Mouse (Mus musculus) right cerebral cortex, postnatal 10 days (tissue): ENCODE data around the gene Amhr2.

Experiments used
- DNase-seq, 2 experiments: peaks; one replicate each; pipeline ENCODE4 v3.0.0; 2021; ENCODE audit warnings: low spot score in 2 of 2

The Amhr2 gene

GRCm38 (mm10) chr15:102470605-102471294 lies 25.6 kb downstream of the Amhr2 start:
- peak; percentile 88 for DNase-seq

GRCm38 (mm10) chr15:102471295-102471645 lies 26.1 kb downstream of the Amhr2 start:
- DNase-seq: no peak

GRCm38 (mm10) chr15:102471727-102472126 lies 26.6 kb downstream of the Amhr2 start:
- no peak for DNase-seq

GRCm38 (mm10) chr15:102473246-102473645 lies 28.1 kb downstream of the Amhr2 start:
- DNase-seq: no peak

GRCm38 (mm10) chr15:102474520-102474919 lies 29.4 kb downstream of the Amhr2 start:
- no peak for DNase-seq

- DNase-seq: no peak
Observed at GRCm38 (mm10) chr15:102483136-102483535, 38.0 kb downstream of the Amhr2 start.

GRCm38 (mm10) chr15:102485853-102486252 lies 40.7 kb downstream of the Amhr2 start:
- DNase-seq: no peak

GRCm38 (mm10) chr15:102487664-102488063 lies 42.5 kb downstream of the Amhr2 start:
- DNase-seq: no peak

- DNase-seq: no peak
Observed at GRCm38 (mm10) chr15:102498322-102498721, 53.2 kb downstream of the Amhr2 start.

GRCm38 (mm10) chr15:102499370-102499769 lies 54.2 kb downstream of the Amhr2 start:
- peak in 1 of 2 experiments; percentile 29 for DNase-seq

- no peak for DNase-seq
Observed at GRCm38 (mm10) chr15:102499851-102500250, 54.7 kb downstream of the Amhr2 start.

GRCm38 (mm10) chr15:102500479-102500878 lies 55.3 kb downstream of the Amhr2 start:
- DNase-seq: peak in 1 of 2 experiments; percentile 26

GRCm38 (mm10) chr15:102501084-102501814 lies 56.1 kb downstream of the Amhr2 start:
- peak; percentile 18 to 26 for DNase-seq

- DNase-seq: peak; percentile 19 to 30
Observed at GRCm38 (mm10) chr15:102502254-102502840, 57.2 kb downstream of the Amhr2 start.

- DNase-seq: peak; percentile 7 to 23
Observed at GRCm38 (mm10) chr15:102503447-102503846, 58.3 kb downstream of the Amhr2 start, which contains the start of gene Gm10337. Gm10337 (plus strand) TSS chr15:102503722.
